ENCODE assay signal across 8 mouse cellular contexts in the genomic region with DNA sequence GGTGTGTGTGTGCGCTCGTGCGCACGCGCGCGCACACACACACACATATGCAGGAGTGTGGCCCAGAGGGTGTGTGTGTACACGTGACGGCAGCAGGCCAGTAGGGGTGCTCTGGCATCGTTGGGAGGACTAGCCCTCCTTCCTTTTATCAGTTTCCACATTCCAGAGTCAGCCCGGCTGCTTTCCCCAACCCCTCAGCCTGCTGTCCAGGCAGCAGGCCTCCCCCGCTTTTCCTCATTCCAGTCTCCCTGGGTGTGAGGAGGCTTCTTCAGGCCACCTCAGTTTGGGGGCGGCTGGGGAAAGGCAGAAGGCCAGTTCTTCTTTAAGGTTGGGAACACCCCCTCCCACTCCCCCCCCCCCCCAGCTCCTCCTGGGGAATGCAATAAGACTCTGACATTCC. TPM values are rescaled to one million over a fixed set of nuclear protein-coding genes. Genes with fewer than 3 reads are reported as not detected.
DNase-seq lines count a peak whose midpoint lies in the region; ATAC-seq lines count a peak whose summit lies in the region.

No protein-coding gene starts in this region.

- 0 out of 2 replicates have a peak, but pooled peaks cover 8% of the 10 kb centered on the region for H3K27me3 ChIP-seq in forebrain, embryonic 12.5 days
- no peaks in the 10 kb centered on the region for H3K27me3 ChIP-seq in hindbrain, embryonic 12.5 days
- H3K27me3 ChIP-seq in midbrain, embryonic 14.5 days (ENCODE audit: control insufficient read depth, insufficient read depth, low read length): no peaks in the 10 kb centered on the region

- no peaks in the 10 kb centered on the region for H3K9me3 ChIP-seq in forebrain, embryonic 12.5 days
- H3K9me3 ChIP-seq in hindbrain, embryonic 12.5 days (replicated peaks): no peaks in the 10 kb centered on the region
- no peaks in the 10 kb centered on the region for H3K9me3 ChIP-seq in midbrain, embryonic 14.5 days (ENCODE audit: control insufficient read depth, low read length)

- 38% methylated on average over 13 of the region's 13 CpGs for WGBS in forebrain, embryonic 12.5 days
- WGBS in hindbrain, embryonic 12.5 days: 34% methylated on average over 13 of the region's 13 CpGs
- 44% methylated on average over 13 of the region's 13 CpGs for WGBS in midbrain, embryonic 14.5 days

- H3K27ac ChIP-seq in forebrain, embryonic 12.5 days: 0 out of 2 replicates have a peak overlapping the region, but pooled peaks have one; percentile 19
- peak overlapping the region; percentile 55 for H3K27ac ChIP-seq in hindbrain, embryonic 12.5 days
- no peak overlapping the region for H3K27ac ChIP-seq in midbrain, embryonic 14.5 days (replicated peaks; ENCODE audit: low read depth, low read length)

- intact Hi-C loops in left cerebral cortex, postnatal 25 days (cut with DNase I): loop anchor here (1.0 kb wide), 1 partner anchor 16 kb away; no protein-coding TSS in a partner anchor

- peak; percentile 65 for ATAC-seq in frontal cortex, adult (ENCODE audit: low TSS enrichment)
- no peak; the same call in 1 of the 2 replicates for ATAC-seq in forebrain, embryonic 12.5 days (ENCODE audit: low FRiP score)
- ATAC-seq in hindbrain, embryonic 12.5 days (ENCODE audit: low FRiP score): no peak
- ATAC-seq in midbrain, embryonic 14.5 days (ENCODE audit: low FRiP score, low TSS enrichment): no peak

- H3K4me3 ChIP-seq in forebrain, embryonic 12.5 days (replicated peaks): no peak overlapping the region
- H3K4me3 ChIP-seq in hindbrain, embryonic 12.5 days: 0 out of 2 replicates have a peak overlapping the region, but pooled peaks have one; percentile 5
- no peak overlapping the region for H3K4me3 ChIP-seq in midbrain, embryonic 14.5 days (replicated peaks; ENCODE audit: low read depth, low read length)

- peaks cover 48% of the 10 kb centered on the region for H3K4me1 ChIP-seq in forebrain, embryonic 12.5 days
- peaks cover 62% of the 10 kb centered on the region for H3K4me1 ChIP-seq in hindbrain, embryonic 12.5 days
- peaks cover 15% of the 10 kb centered on the region; the same call in 1 of the 2 replicates for H3K4me1 ChIP-seq in midbrain, embryonic 14.5 days (ENCODE audit: control insufficient read depth, insufficient read depth, low read length)

- DNase-seq in frontal cortex, postnatal 25 days (ENCODE audit: low spot score in 2 of 2): no peak
- peak; percentile 47 to 90 for DNase-seq in left cerebral cortex, postnatal 25 days (ENCODE audit: low spot score in 2 of 2)
- DNase-seq in midbrain, embryonic 14.5 days: peak; percentile 24
- DNase-seq in urinary bladder, postnatal 4 days (ENCODE audit: low spot score in 2 of 2): peak; percentile 79 to 85
- DNase-seq in B cell, adult 2 months: no peak

- no peaks in the 10 kb centered on the region for H3K36me3 ChIP-seq in forebrain, embryonic 12.5 days (replicated peaks)
- H3K36me3 ChIP-seq in hindbrain, embryonic 12.5 days: no peaks in the 10 kb centered on the region
- H3K36me3 ChIP-seq in midbrain, embryonic 14.5 days (ENCODE audit: control insufficient read depth, insufficient read depth, low read length): no peaks in the 10 kb centered on the region; the same call in 1 of the 2 replicates

- H3K4me2 ChIP-seq in forebrain, embryonic 12.5 days: peak overlapping the region; percentile 93
- H3K4me2 ChIP-seq in hindbrain, embryonic 12.5 days (replicated peaks): peak overlapping the region; percentile 89
- peak overlapping the region; percentile 12; the same call in 1 of the 2 replicates for H3K4me2 ChIP-seq in midbrain, embryonic 14.5 days (ENCODE audit: low read length)

- 0 out of 2 replicates have a peak overlapping the region, but pooled peaks have one; percentile 21 for H3K9ac ChIP-seq in forebrain, embryonic 12.5 days
- 0 out of 2 replicates have a peak overlapping the region, but pooled peaks have one; percentile 15 for H3K9ac ChIP-seq in hindbrain, embryonic 12.5 days
- H3K9ac ChIP-seq in midbrain, embryonic 14.5 days (replicated peaks; ENCODE audit: low read length): no peak overlapping the region

RNA-seq across cellular contexts. Expression of gene Dnaja3, which starts 2.4 kb away (rescaled TPM):
- 51.4 and 58.0 TPM in 2 replicates for polyA plus RNA-seq in forebrain, embryonic 12.5 days (2016; fragmentation: Nextera tagmentation; extraction: Ambion mirVana)
- 56.2 and 56.9 TPM in 2 replicates for polyA plus RNA-seq in hindbrain, embryonic 12.5 days (2016; fragmentation: Nextera tagmentation; extraction: Ambion mirVana)
- 10 to 100 TPM; 62.2 to 63.3 TPM for total RNA-seq in left cerebral cortex, postnatal 25 days (2021)
- 44.8 and 55.0 TPM in 2 replicates for polyA plus RNA-seq in midbrain, embryonic 14.5 days (2014; fragmentation: Nextera tagmentation; extraction: Ambion mirVana)

RNA-seq across cellular contexts. Expression of gene Vasn, which starts 2.4 kb away (rescaled TPM):
- 5.2 and 6.8 TPM in 2 replicates for polyA plus RNA-seq in forebrain, embryonic 12.5 days (2016; fragmentation: Nextera tagmentation; extraction: Ambion mirVana)
- 16.3 and 18.0 TPM in 2 replicates for polyA plus RNA-seq in hindbrain, embryonic 12.5 days (2016; fragmentation: Nextera tagmentation; extraction: Ambion mirVana)
- total RNA-seq in left cerebral cortex, postnatal 25 days (2021): 1 to 10 TPM; 7.5 to 9.9 TPM
- 3.4 and 3.9 TPM in 2 replicates for polyA plus RNA-seq in midbrain, embryonic 14.5 days (2014; fragmentation: Nextera tagmentation; extraction: Ambion mirVana)

RNA-seq across cellular contexts. Expression of gene Pam16, which starts 17.4 kb away (rescaled TPM):
- 114 TPM in 2 replicates for polyA plus RNA-seq in forebrain, embryonic 12.5 days (2016; fragmentation: Nextera tagmentation; extraction: Ambion mirVana)
- 112 and 119 TPM in 2 replicates for polyA plus RNA-seq in hindbrain, embryonic 12.5 days (2016; fragmentation: Nextera tagmentation; extraction: Ambion mirVana)
- 10 to 100 TPM; 67.5 to 92.8 TPM for total RNA-seq in left cerebral cortex, postnatal 25 days (2021)
- 171 and 207 TPM in 2 replicates for polyA plus RNA-seq in midbrain, embryonic 14.5 days (2014; fragmentation: Nextera tagmentation; extraction: Ambion mirVana)

RNA-seq across cellular contexts. Expression of gene Coro7, which starts 37.4 kb away (rescaled TPM):
- 13.5 and 18.5 TPM in 2 replicates for polyA plus RNA-seq in forebrain, embryonic 12.5 days (2016; fragmentation: Nextera tagmentation; extraction: Ambion mirVana)
- 22.8 and 24.3 TPM in 2 replicates for polyA plus RNA-seq in hindbrain, embryonic 12.5 days (2016; fragmentation: Nextera tagmentation; extraction: Ambion mirVana)
- total RNA-seq in left cerebral cortex, postnatal 25 days (2021): 10 to 100 TPM; 82.0 to 92.7 TPM
- 23.3 and 25.7 TPM in 2 replicates for polyA plus RNA-seq in midbrain, embryonic 14.5 days (2014; fragmentation: Nextera tagmentation; extraction: Ambion mirVana)

RNA-seq across cellular contexts. Expression of gene Glis2, which starts 47.7 kb away (rescaled TPM):
- 22.0 and 26.6 TPM in 2 replicates for polyA plus RNA-seq in forebrain, embryonic 12.5 days (2016; fragmentation: Nextera tagmentation; extraction: Ambion mirVana)
- polyA plus RNA-seq in hindbrain, embryonic 12.5 days (2016; fragmentation: Nextera tagmentation; extraction: Ambion mirVana): 34.0 and 34.3 TPM in 2 replicates
- 10 to 100 TPM; 11.7 to 12.4 TPM for total RNA-seq in left cerebral cortex, postnatal 25 days (2021)
- polyA plus RNA-seq in midbrain, embryonic 14.5 days (2014; fragmentation: Nextera tagmentation; extraction: Ambion mirVana): 13.2 and 13.4 TPM in 2 replicates

Comparison
In these comparisons a context has a peak if more than half of its experiments do, and no peak if none do; other contexts are left out.
1. DNase-seq: peak in left cerebral cortex, postnatal 25 days (2 of 2), midbrain, embryonic 14.5 days (single experiment) and urinary bladder, postnatal 4 days (2 of 2); none in frontal cortex, postnatal 25 days (0 of 2) and B cell, adult 2 months (0 of 2).
2. H3K4me2 ChIP-seq: peak in every context shown above with its lines; median percentile 93 in forebrain, embryonic 12.5 days; 89 in hindbrain, embryonic 12.5 days; 12 in midbrain, embryonic 14.5 days.